ENCODE assay signal across 13 mouse cellular contexts in genomic region chr5:133683021-133683420, GRCm38 (mm10).
"Had no signal": no experiment of that assay in that cellular context is flagged by ENCODE, and none has a peak within 500 bp of the region (broad histone marks: within the 10 kb centered on the region; RNA-seq: fewer than 3 reads in every experiment).

No protein-coding gene starts in this region.

- H3K9ac ChIP-seq: limb, embryonic 15.5 days; liver, embryonic 12.5 days; lung, embryonic 14.5 days; neural tube, embryonic 12.5 days had no signal

- H3K9me3 ChIP-seq: limb, embryonic 15.5 days; liver, embryonic 12.5 days; neural tube, embryonic 12.5 days had no signal

- H3K4me3 ChIP-seq: limb, embryonic 15.5 days; liver, embryonic 12.5 days; neural tube, embryonic 12.5 days had no signal

- H3K27ac ChIP-seq: kidney, postnatal 0 days; limb, embryonic 15.5 days; liver, embryonic 12.5 days; neural tube, embryonic 12.5 days had no signal

- H3K27me3 ChIP-seq: limb, embryonic 15.5 days; liver, embryonic 12.5 days; neural tube, embryonic 12.5 days had no signal

- H3K36me3 ChIP-seq: limb, embryonic 15.5 days; liver, embryonic 12.5 days; neural tube, embryonic 12.5 days had no signal

- DNase-seq: kidney, adult 9 months; left cerebral cortex, postnatal 4 days; lung, embryonic 14.5 days; lung, postnatal 10 days; lung, postnatal 4 days; right cerebral cortex, postnatal 25 days; thymus, postnatal 36 days had no signal

- H3K4me1 ChIP-seq: limb, embryonic 15.5 days; liver, embryonic 12.5 days; neural tube, embryonic 12.5 days had no signal

- ATAC-seq: liver, embryonic 12.5 days; midbrain, embryonic 16.5 days had no signal

- H3K4me2 ChIP-seq: limb, embryonic 15.5 days; liver, embryonic 12.5 days; lung, embryonic 14.5 days; midbrain, embryonic 11.5 days; neural tube, embryonic 12.5 days had no signal
